Mouse (Mus musculus) cerebellum, adult 2 months (tissue): ENCODE measurements around the gene Olfr1443. TPM values are rescaled to one million over a fixed set of nuclear protein-coding genes. Genes with fewer than 3 reads are reported as not detected.
"Not testable (repeated sequence)": the region's sequence is repeated elsewhere in the genome, so short reads cannot be mapped to it uniquely, and the experiment has no call there.

Source experiments
- DNase-seq, 2 experiments: peaks; one replicate each; pipeline ENCODE4 v3.0.0; 2021
- H3K27ac ChIP-seq: fragments of 200-500 bp; 2 replicates; pipeline ENCODE4 v1.5.1; 2012; ENCODE audit warnings: low read length, control low read depth, inconsistent platforms; ENCODE audit not compliant: insufficient read depth
- H3K27me3 ChIP-seq: fragments of 200-500 bp; 2 replicates; pipeline ENCODE4 v1.6.1; 2012; ENCODE audit warnings: inconsistent platforms, mild to moderate bottlenecking, low read length, moderate library complexity; ENCODE audit not compliant: control insufficient read depth, insufficient read depth
- H3K4me1 ChIP-seq: fragments of 200-500 bp; 2 replicates; pipeline ENCODE4 v1.6.1; 2011; ENCODE audit warnings: low read length; ENCODE audit not compliant: control insufficient read depth, insufficient read depth
- H3K4me3 ChIP-seq: fragments of 200-500 bp; replicated peaks from 2 replicates; pipeline ENCODE3; 2011; ENCODE audit warnings: mild to moderate bottlenecking, low read depth, low read length, control low read depth; ENCODE audit not compliant: insufficient read depth
- CTCF ChIP-seq: fragments of 200-500 bp; IDR thresholded peaks from 2 replicates; pipeline ENCODE4 v1.5.1; 2011; ENCODE audit warnings: low read depth, mild to moderate bottlenecking, control low read depth, low read length, moderate library complexity, borderline replicate concordance; ENCODE audit not compliant: insufficient read depth
- POLR2A ChIP-seq: fragments of 200-500 bp; IDR thresholded peaks from 2 replicates; pipeline ENCODE4 v1.6.1; 2011; ENCODE audit warnings: low read length, control low read depth, borderline replicate concordance; ENCODE audit not compliant: insufficient read depth
- WGBS: fragments of 180-500 bp; shearing (Covaris S2); methylation state at CpG from one replicate; pipeline ENCODE4 v1.1.7; 2018; 5-methylcytosine and 5-hydroxymethylcytosine counted together
- polyA plus RNA-seq: library from polyadenylated mRNA; depleted of rRNA; stranded (reverse); fragments of >200 nt; gene quantifications from 2 replicates; pipeline ENCODE4 v1.2.3, GENCODE M21; 2012; rRNA removed

Gene Olfr1443
- not detected in 2 replicates for polyA plus RNA-seq

DNA sequence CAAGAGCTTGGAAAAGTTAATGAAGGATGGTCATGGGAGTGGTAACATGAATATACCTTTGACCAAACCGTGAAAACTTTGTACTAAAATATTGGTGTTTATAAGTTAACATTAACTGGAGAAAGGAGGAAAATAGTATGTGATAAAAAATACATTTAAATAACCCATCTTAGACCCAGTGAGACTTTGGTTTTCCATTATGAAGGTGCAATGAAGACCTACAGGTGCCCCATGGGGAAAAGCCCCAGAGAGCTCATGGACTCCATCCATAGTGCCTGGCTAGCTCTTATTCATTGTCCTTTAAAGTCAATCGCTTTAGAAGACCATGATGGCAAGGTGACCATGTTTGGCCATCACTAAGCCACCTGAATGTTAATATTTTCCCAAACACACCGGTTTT is at the start of gene Olfr1443:
Gene Olfr1443, plus strand, starts transcription at position 301 of the 400 bp plus-strand sequence.
- Histone ChIP-seq H3K4me3 (no peak within 1 kb of the TSS), H3K27ac (no peak within 1 kb of the TSS), H3K4me1 (no peaks in the 10 kb centered on the region), H3K27me3 (no peaks in the 10 kb centered on the region)
- WGBS, result 66% methylated on average over 3 of the region's 3 CpGs
- no peak for DNase-seq
- TF ChIP-seq CTCF, result no peak
- no peak for TF ChIP-seq POLR2A

DNA sequence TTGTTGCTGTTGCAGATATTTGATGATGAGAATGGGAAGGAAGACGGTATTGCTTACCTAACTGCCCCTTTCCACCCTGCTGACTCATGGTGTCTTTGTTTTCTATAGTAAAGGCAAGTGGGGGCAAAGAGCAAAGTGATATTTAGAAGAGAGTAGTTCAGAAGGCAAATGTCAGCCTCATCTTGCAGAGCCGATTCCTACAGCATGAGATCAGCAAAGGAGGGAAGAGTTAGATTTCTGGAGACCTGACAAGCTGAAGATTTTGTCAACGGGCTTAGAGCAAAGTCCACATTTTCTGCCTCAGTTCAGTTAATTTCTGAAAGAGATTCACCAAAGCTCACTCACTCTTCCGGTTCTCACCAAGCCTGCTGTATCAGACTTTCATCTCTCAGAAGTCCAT is 44.7 kb upstream of the Olfr1443 start, which contains the start of gene Glyat:
Gene Glyat, plus strand, starts transcription at position 133 of the 400 bp plus-strand sequence.
- 75% methylated on average over 4 of the region's 4 CpGs for WGBS
- no peak for DNase-seq
- TF ChIP-seq CTCF, result no peak
- no peak for TF ChIP-seq POLR2A
- Histone ChIP-seq H3K27ac (no peak within 1 kb of the TSS), H3K27me3 (no peaks in the 10 kb centered on the region), H3K4me1 (no peaks in the 10 kb centered on the region), H3K4me3 (no peak within 1 kb of the TSS)

GRCm38 (mm10) chr19:12634259-12634658 is 43.7 kb upstream of the Olfr1443 start:
- TF ChIP-seq CTCF, result no peak
- TF ChIP-seq POLR2A, result no peak
- Histone ChIP-seq H3K4me1 (no peaks in the 10 kb centered on the region), H3K27me3 (no peaks in the 10 kb centered on the region), H3K27ac (no peak overlapping the region), H3K4me3 (no peak overlapping the region)
- WGBS, result 81% methylated on average over 3 of the region's 3 CpGs
- DNase-seq, result no peak

DNA sequence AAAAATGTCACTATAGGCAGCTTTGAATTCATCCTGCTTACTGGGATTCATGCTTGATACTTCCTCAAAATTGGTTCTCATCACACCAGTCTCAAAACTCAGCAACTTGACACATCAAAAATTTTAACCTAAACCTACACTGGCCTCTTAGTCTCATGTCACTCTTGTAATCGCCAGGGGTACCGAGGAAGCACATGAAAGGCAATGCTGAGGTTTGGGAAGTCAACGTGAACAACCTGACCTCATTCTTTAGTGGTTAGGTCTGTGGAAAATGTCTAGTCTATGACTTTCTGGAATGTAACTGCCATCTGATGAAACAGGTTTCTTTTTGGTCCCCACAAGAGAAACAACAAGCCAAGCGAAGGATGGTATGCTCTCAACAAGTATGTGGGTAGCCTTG is 42.9 kb upstream of the Olfr1443 start:
- TF ChIP-seq POLR2A (no peak), CTCF (no peak)
- no peak overlapping the region for H3K4me3 ChIP-seq
- no peaks in the 10 kb centered on the region for H3K4me1 ChIP-seq
- WGBS, result 88% methylated on average over 4 of the region's 4 CpGs
- no peak for DNase-seq
- no peak overlapping the region for H3K27ac ChIP-seq
- H3K27me3 ChIP-seq, result no peaks in the 10 kb centered on the region

GRCm38 (mm10) chr19:12636863-12637262 is 41.0 kb upstream of the Olfr1443 start:
- no peaks in the 10 kb centered on the region for H3K4me1 ChIP-seq
- H3K27me3 ChIP-seq, result no peaks in the 10 kb centered on the region
- H3K4me3 ChIP-seq, result no peak overlapping the region
- WGBS, result 67% methylated on average over 3 of the region's 3 CpGs
- TF ChIP-seq CTCF, result no peak
- no peak for TF ChIP-seq POLR2A
- DNase-seq, result no peak
- H3K27ac ChIP-seq, result no peak overlapping the region

- no peak for TF ChIP-seq POLR2A
- no peak for DNase-seq
- Histone ChIP-seq H3K4me1 (no peaks in the 10 kb centered on the region), H3K4me3 (no peak overlapping the region), H3K27me3 (no peaks in the 10 kb centered on the region), H3K27ac (no peak overlapping the region)
- 52% methylated on average over 1 of the region's 1 CpGs for WGBS
These were observed 39.9 kb upstream of the Olfr1443 start for GRCm38 (mm10) chr19:12638049-12638448.

DNA sequence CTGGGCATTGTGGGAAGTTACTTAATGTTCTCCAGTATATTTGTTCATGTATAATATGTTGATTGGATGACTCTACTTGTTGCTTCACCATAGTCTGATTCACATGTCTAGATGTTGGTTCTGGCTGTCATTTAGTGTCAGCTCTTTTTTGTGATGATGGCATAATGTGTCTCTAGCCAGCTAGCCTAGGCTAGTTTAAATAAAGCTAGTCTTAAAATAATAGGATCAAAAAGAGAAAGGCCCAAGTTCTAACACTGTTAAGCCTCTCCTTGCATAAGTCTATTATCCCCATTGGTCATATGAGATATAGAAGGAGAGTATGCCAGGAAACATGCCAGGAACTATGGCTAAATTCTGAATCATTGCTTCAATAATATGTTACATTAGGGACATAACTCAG is 28.4 kb upstream of the Olfr1443 start:
- no peaks in the 10 kb centered on the region for H3K27me3 ChIP-seq
- H3K4me1 ChIP-seq, result no peaks in the 10 kb centered on the region
- no peak for TF ChIP-seq POLR2A
- TF ChIP-seq CTCF, result no peak
- no peak for DNase-seq
- no peak overlapping the region for H3K4me3 ChIP-seq
- H3K27ac ChIP-seq, result no peak overlapping the region

DNA sequence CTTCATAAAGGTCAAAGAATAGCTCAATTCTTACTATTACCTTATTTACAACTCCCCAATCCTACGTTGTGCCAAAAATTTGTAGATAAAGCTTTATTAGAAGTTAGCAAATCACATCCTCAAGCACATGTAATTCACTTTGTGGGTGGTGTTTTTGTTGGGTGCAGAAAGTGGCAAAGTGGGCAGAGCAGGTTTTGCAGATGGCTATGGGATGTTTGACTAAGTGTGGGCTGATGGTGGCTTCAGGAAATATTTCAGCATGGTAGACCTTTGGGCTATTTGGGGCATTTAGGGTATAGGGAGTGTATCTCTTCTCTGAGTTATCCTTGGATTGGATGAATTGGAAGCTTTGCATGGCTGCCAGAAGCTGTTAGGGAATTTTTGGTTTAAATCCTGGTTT is 11.8 kb upstream of the Olfr1443 start:
- Histone ChIP-seq H3K4me3 (no peak overlapping the region), H3K27ac (no peak overlapping the region), H3K4me1 (no peaks in the 10 kb centered on the region), H3K27me3 (no peaks in the 10 kb centered on the region)
- TF ChIP-seq POLR2A, result no peak
- TF ChIP-seq CTCF, result no peak
- DNase-seq, result no peak
- WGBS, result 69% methylated on average over 1 of the region's 1 CpGs

- DNase-seq, H3K27ac ChIP-seq, H3K27me3 ChIP-seq, H3K4me3 ChIP-seq, H3K4me1 ChIP-seq: not testable (repeated sequence)
- 93% methylated on average over 3 of the region's 3 CpGs for WGBS
These were observed 9.3 kb upstream of the Olfr1443 start for GRCm38 (mm10) chr19:12668601-12669000.

GRCm38 (mm10) chr19:12670139-12670538 is 7.8 kb upstream of the Olfr1443 start, which contains the start of gene Olfr1442:
Gene Olfr1442 (plus strand): TSS chr19:12670439.
- Histone ChIP-seq H3K27me3 (no peaks in the 10 kb centered on the region), H3K4me3 (no peak within 1 kb of the TSS), H3K4me1 (no peaks in the 10 kb centered on the region), H3K27ac (no peak within 1 kb of the TSS)
- DNase-seq, result no peak
- TF ChIP-seq CTCF, result no peak
- TF ChIP-seq POLR2A, result no peak
